Mouse (Mus musculus) ES-E14 (cell line): ENCODE results near the gene Pik3ap1. TPM values are rescaled to one million over a fixed set of nuclear protein-coding genes. Genes with fewer than 3 reads are reported as not detected.
"Not testable (repeated sequence)": the region's sequence is repeated elsewhere in the genome, so short reads cannot be mapped to it uniquely, and the experiment has no call there.

ENCODE experiments used
- DNase-seq: peaks from one replicate; pipeline ENCODE4 v3.0.0-alpha.2; 2013; ENCODE audit warnings: low read depth, low spot score
- H3K27ac ChIP-seq: 2 replicates; pipeline ENCODE4 v1.5.1; 2012; ENCODE audit warnings: low read depth, mild to moderate bottlenecking, low read length, moderate library complexity, mixed read lengths; ENCODE audit not compliant: poor library complexity, insufficient read depth, severe bottlenecking
- H3K36me3 ChIP-seq: 2 replicates; pipeline ENCODE4 v1.6.1; 2012; ENCODE audit warnings: mild to moderate bottlenecking, low read length, moderate library complexity, mixed read lengths; ENCODE audit not compliant: control insufficient read depth, poor library complexity, insufficient read depth, severe bottlenecking
- H3K4me1 ChIP-seq, 2 experiments: fragments of 150-350 bp in 1 of 2; sonication (generic) in 1 of 2; 2 replicates each; pipeline ENCODE4 v1.6.1; 2012; ENCODE audit warnings: low read length in 2 of 2, mild to moderate bottlenecking in 1 of 2, mixed read lengths in 1 of 2; ENCODE audit not compliant: control insufficient read depth in 2 of 2, insufficient read depth in 2 of 2, poor library complexity in 1 of 2
- H3K4me3 ChIP-seq, 2 experiments: fragments of 150-350 bp in 1 of 2; sonication (generic) in 1 of 2; 2 replicates each; pipeline ENCODE4 v1.5.1; 2012; ENCODE audit warnings: low read length in 2 of 2, low read depth in 1 of 2, mild to moderate bottlenecking in 1 of 2, mixed read lengths in 1 of 2; ENCODE audit not compliant: insufficient read depth in 1 of 2, poor library complexity in 1 of 2, severe bottlenecking in 1 of 2
- H3K9ac ChIP-seq: 2 replicates; pipeline ENCODE4 v1.6.1; 2012; ENCODE audit warnings: low read depth, mild to moderate bottlenecking, low read length, mixed read lengths; ENCODE audit not compliant: poor library complexity, insufficient read depth, severe bottlenecking
- H3K9me3 ChIP-seq: fragments of 150-350 bp; sonication (generic); 2 replicates; pipeline ENCODE4 v1.6.1; 2012; ENCODE audit warnings: low read depth, mild to moderate bottlenecking, low read length; ENCODE audit not compliant: control insufficient read depth, insufficient read depth
- CHD2 ChIP-seq: IDR thresholded peaks from 2 replicates; pipeline ENCODE4 v1.6.1; 2014; ENCODE audit warnings: mild to moderate bottlenecking, low read depth, low read length, inconsistent platforms
- HCFC1 ChIP-seq: IDR thresholded peaks from 2 replicates; pipeline ENCODE4 v1.6.1; 2012; ENCODE audit warnings: low read length, inconsistent platforms, borderline replicate concordance; ENCODE audit not compliant: insufficient read depth
- MAFK ChIP-seq: IDR thresholded peaks from 2 replicates; pipeline ENCODE4 v1.6.1; 2014; ENCODE audit warnings: mild to moderate bottlenecking, low read depth, low read length, inconsistent platforms; ENCODE audit not compliant: insufficient read depth
- ZC3H11A ChIP-seq: IDR thresholded peaks from 2 replicates; pipeline ENCODE4 v1.6.1; 2012; ENCODE audit warnings: low read depth, mild to moderate bottlenecking, inconsistent platforms, low read length, borderline replicate concordance
- ZNF384 ChIP-seq: IDR thresholded peaks from 2 replicates; pipeline ENCODE4 v1.6.1; 2012; ENCODE audit warnings: low read depth, low read length, inconsistent platforms
- in situ Hi-C, 2 experiments: fragments of 600-800 bp; cut with MboI; formaldehyde crosslinking; loops; one replicate each; pipeline ENCODE4 v1.15.1; 2025; ENCODE audit warnings: low sequenced_read_pairs in 2 of 2, inconsistent platforms in 1 of 2; ENCODE audit not compliant: unreplicated experiment in 2 of 2
- total RNA-seq: library from RNA; depleted of rRNA; stranded (reverse); fragments of 300-350 nt; gene quantifications from 2 replicates; pipeline ENCODE4 v1.2.3, GENCODE M21; 2012

The Pik3ap1 gene
- total RNA-seq, 1 experiment = 1.1 TPM

- TF ChIP-seq ZNF384 (no peak), CHD2 (no peak), ZC3H11A (no peak), MAFK (no peak), HCFC1 (no peak)
- Histone ChIP-seq H3K4me1 (no peaks in the 10 kb centered on the region), H3K4me3 (no peak overlapping the region), H3K9me3 (no peaks in the 10 kb centered on the region), H3K36me3 (no peaks in the 10 kb centered on the region), H3K9ac (no peak overlapping the region), H3K27ac (no peak overlapping the region)
- no peak for DNase-seq
- in situ Hi-C loops = no loop called here
Observed at GRCm38 (mm10) chr19:41323125-41323524, 61.8 kb downstream of the Pik3ap1 start.

GRCm38 (mm10) chr19:41321149-41321548 is 63.8 kb downstream of the Pik3ap1 start:
- H3K36me3 ChIP-seq = no peaks in the 10 kb centered on the region
- no peaks in the 10 kb centered on the region for H3K4me1 ChIP-seq
- H3K4me3 ChIP-seq = no peak overlapping the region
- H3K9ac ChIP-seq = no peak overlapping the region
- in situ Hi-C loops = no loop called here
- DNase-seq = no peak
- no peak overlapping the region for H3K27ac ChIP-seq
- H3K9me3 ChIP-seq = no peaks in the 10 kb centered on the region
- TF ChIP-seq CHD2 (no peak), ZC3H11A (no peak), HCFC1 (no peak), MAFK (no peak), ZNF384 (no peak)

GRCm38 (mm10) chr19:41317315-41318095 is 67.4 kb downstream of the Pik3ap1 start:
- no peak for DNase-seq
- Histone ChIP-seq H3K9me3 (no peaks in the 10 kb centered on the region), H3K4me3 (no peak overlapping the region), H3K4me1 (no peaks in the 10 kb centered on the region), H3K9ac (no peak overlapping the region), H3K36me3 (no peaks in the 10 kb centered on the region), H3K27ac (no peak overlapping the region)
- in situ Hi-C loops = no loop called here
- TF ChIP-seq MAFK (no peak), ZNF384 (no peak), CHD2 (0 out of 2 replicates have a peak, but pooled peaks have one; percentile 37)

GRCm38 (mm10) chr19:41314696-41315095 is 70.2 kb downstream of the Pik3ap1 start:
- Histone ChIP-seq H3K36me3 (no peaks in the 10 kb centered on the region), H3K9ac (no peak overlapping the region), H3K9me3 (no peaks in the 10 kb centered on the region), H3K4me1 (no peaks in the 10 kb centered on the region), H3K27ac (no peak overlapping the region), H3K4me3 (no peak overlapping the region)
- in situ Hi-C loops = no loop called here
- DNase-seq = no peak
- TF ChIP-seq HCFC1 (no peak), MAFK (no peak), ZNF384 (no peak), ZC3H11A (no peak), CHD2 (no peak)

GRCm38 (mm10) chr19:41313663-41314062 is 71.2 kb downstream of the Pik3ap1 start:
- TF ChIP-seq HCFC1 (no peak), CHD2 (no peak), MAFK (no peak), ZC3H11A (no peak), ZNF384 (no peak)
- Histone ChIP-seq H3K9me3 (no peaks in the 10 kb centered on the region), H3K4me1 (no peaks in the 10 kb centered on the region), H3K4me3 (no peak overlapping the region), H3K27ac (no peak overlapping the region), H3K36me3 (no peaks in the 10 kb centered on the region), H3K9ac (no peak overlapping the region)
- in situ Hi-C loops = no loop called here
- DNase-seq = peak; percentile 41

- H3K9ac ChIP-seq, H3K4me1 ChIP-seq, DNase-seq, H3K4me3 ChIP-seq, H3K36me3 ChIP-seq, in situ Hi-C loops, H3K27ac ChIP-seq, H3K9me3 ChIP-seq: not testable (repeated sequence)
Observed at GRCm38 (mm10) chr19:41312587-41312986, 72.3 kb downstream of the Pik3ap1 start.
